9 mouse cellular contexts compared by ENCODE assay signal in the genomic region with DNA sequence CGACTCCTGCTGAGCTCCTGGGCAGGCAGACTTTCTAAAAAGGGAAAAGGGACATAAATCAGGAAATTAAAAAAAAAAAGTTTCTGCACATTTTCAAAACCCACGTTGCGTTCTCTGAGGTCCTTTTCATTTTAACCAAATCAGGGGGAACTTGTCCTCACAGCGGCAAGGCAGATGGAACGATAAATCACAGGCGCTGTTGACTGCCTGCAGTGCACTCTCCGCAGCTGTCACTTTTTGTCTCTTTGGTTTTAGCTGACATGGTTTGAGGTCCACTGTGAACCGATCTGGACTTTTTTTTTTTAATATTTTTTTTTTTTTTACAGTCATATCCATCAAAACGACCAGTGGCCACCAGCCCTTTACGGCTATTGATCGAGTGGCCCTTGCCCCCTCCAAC.
A peak's percentile ranks its signal among the peaks of the same experiment; 100 is the strongest.
DNase-seq lines count a peak whose midpoint lies in the region; ATAC-seq and TF ChIP-seq lines count a peak whose summit lies in the region.
"Had no signal": no experiment of that assay in that cellular context is flagged by ENCODE, and none has a peak within 500 bp of the region (broad histone marks: within the 10 kb centered on the region; RNA-seq: fewer than 3 reads in every experiment).

No protein-coding gene starts in this region.

- H3K9ac ChIP-seq in heart, embryonic 14.5 days (ENCODE audit: low read length) = peak overlapping the region; percentile 64; the same call in 1 of the 2 replicates
- H3K9ac ChIP-seq in heart, embryonic 12.5 days = no peak overlapping the region
- H3K9ac ChIP-seq in midbrain, embryonic 11.5 days (ENCODE audit: low read length) = no peak overlapping the region
- H3K9ac ChIP-seq in liver, embryonic 11.5 days (ENCODE audit: low read depth, low read length) = no peak overlapping the region

- 49% methylated on average over 11 of the region's 11 CpGs for WGBS in heart, embryonic 14.5 days
- 47% methylated on average over 11 of the region's 11 CpGs for WGBS in heart, embryonic 12.5 days
- 46% methylated on average over 11 of the region's 11 CpGs for WGBS in midbrain, embryonic 11.5 days
- WGBS in liver, embryonic 11.5 days = 56% methylated on average over 11 of the region's 11 CpGs

- no peaks in the 10 kb centered on the region for H3K79me2 ChIP-seq in C2C12 (ENCODE audit: control insufficient read depth, insufficient read depth)

- no peak for TF ChIP-seq CTCF in C2C12 (IDR thresholded peaks at IDR 0.05; ENCODE audit: control insufficient read depth, insufficient read depth, insufficient read length)

- H3K9me3 ChIP-seq in heart, embryonic 14.5 days (ENCODE audit: control insufficient read depth, low read length) = no peaks in the 10 kb centered on the region
- no peaks in the 10 kb centered on the region for H3K9me3 ChIP-seq in heart, embryonic 12.5 days (replicated peaks)
- H3K9me3 ChIP-seq in midbrain, embryonic 11.5 days (ENCODE audit: control insufficient read depth, low read length) = no peaks in the 10 kb centered on the region
- no peaks in the 10 kb centered on the region for H3K9me3 ChIP-seq in liver, embryonic 11.5 days (ENCODE audit: control insufficient read depth, low read length)

- no peak for ATAC-seq in heart, embryonic 14.5 days (ENCODE audit: insufficient number of reproducible peaks, insufficient read depth, low FRiP score, low read depth)
- no peak for ATAC-seq in heart, embryonic 12.5 days (ENCODE audit: insufficient number of reproducible peaks, low FRiP score)
- ATAC-seq in midbrain, embryonic 11.5 days (ENCODE audit: low FRiP score) = no peak
- no peak for ATAC-seq in liver, embryonic 11.5 days (replicated peaks; ENCODE audit: low FRiP score)

- no peaks in the 10 kb centered on the region for H3K36me3 ChIP-seq in heart, embryonic 14.5 days (ENCODE audit: control insufficient read depth, insufficient read depth, low read length)
- H3K36me3 ChIP-seq in heart, embryonic 12.5 days = no peaks in the 10 kb centered on the region
- H3K36me3 ChIP-seq in C2C12 (ENCODE audit: control insufficient read depth, insufficient read depth) = no peaks in the 10 kb centered on the region
- H3K36me3 ChIP-seq in midbrain, embryonic 11.5 days (ENCODE audit: control insufficient read depth, insufficient read depth, low read length) = no peaks in the 10 kb centered on the region
- no peaks in the 10 kb centered on the region for H3K36me3 ChIP-seq in liver, embryonic 11.5 days (ENCODE audit: control insufficient read depth, insufficient read depth, low read length)

- H3K27me3 ChIP-seq in heart, embryonic 14.5 days (ENCODE audit: control insufficient read depth, insufficient read depth, low read length) = no peaks in the 10 kb centered on the region
- no peaks in the 10 kb centered on the region for H3K27me3 ChIP-seq in heart, embryonic 12.5 days (replicated peaks)
- no peaks in the 10 kb centered on the region for H3K27me3 ChIP-seq in C2C12 (ENCODE audit: control insufficient read depth, insufficient read depth, insufficient read length)
- H3K27me3 ChIP-seq in midbrain, embryonic 11.5 days (ENCODE audit: control insufficient read depth, insufficient read depth, low read length) = no peaks in the 10 kb centered on the region
- no peaks in the 10 kb centered on the region for H3K27me3 ChIP-seq in liver, embryonic 11.5 days (replicated peaks; ENCODE audit: control insufficient read depth, insufficient read depth, low read length)

- peaks cover 9 to 18% of the 10 kb centered on the region in 2 experiments for H3K4me1 ChIP-seq in heart, embryonic 14.5 days (ENCODE audit: control insufficient read depth in 2 of 2, insufficient read depth in 2 of 2, low read length in 2 of 2)
- H3K4me1 ChIP-seq in heart, embryonic 12.5 days (replicated peaks) = peaks cover 13% of the 10 kb centered on the region
- peaks cover 12% of the 10 kb centered on the region for H3K4me1 ChIP-seq in midbrain, embryonic 11.5 days (ENCODE audit: control insufficient read depth, insufficient read depth, low read length)
- no peaks in the 10 kb centered on the region for H3K4me1 ChIP-seq in liver, embryonic 11.5 days (replicated peaks; ENCODE audit: control insufficient read depth, insufficient read depth, low read length)

- H3K79me3 ChIP-seq in C2C12 (ENCODE audit: low read depth) = no peaks in the 10 kb centered on the region

- no peak overlapping the region for H3ac ChIP-seq in C2C12 (ENCODE audit: control insufficient read depth, insufficient read length, low read depth)

- DNase-seq in forelimb bud, embryonic 11.5 days (ENCODE audit: low read depth, low spot score) = peak; percentile 58
- DNase-seq in midbrain, embryonic 11.5 days (ENCODE audit: low spot score, missing footprints) = peak; percentile 82
- DNase-seq in thymus, postnatal 36 days = no peak
- no peak for DNase-seq in ovary, adult 18-20 months (ENCODE audit: low spot score)
- no peak for DNase-seq in liver, embryonic 11.5 days (ENCODE audit: low spot score)

- no peak overlapping the region for H3K4me3 ChIP-seq in heart, embryonic 14.5 days (ENCODE audit: control insufficient read depth in 1 of 2, insufficient read depth in 1 of 2, low read depth in 1 of 2, low read length in 2 of 2)
- H3K4me3 ChIP-seq in heart, embryonic 12.5 days = no peak overlapping the region
- H3K4me3 ChIP-seq in C2C12 (ENCODE audit: insufficient read depth, poor library complexity, severe bottlenecking) = no peak overlapping the region
- H3K4me3 ChIP-seq in midbrain, embryonic 11.5 days (ENCODE audit: low read depth, low read length) = no peak overlapping the region
- no peak overlapping the region for H3K4me3 ChIP-seq in liver, embryonic 11.5 days (ENCODE audit: low read depth, low read length)
- H3K4me3 ChIP-seq: erythroblast, embryonic 14.5 days had no signal

- H3K27ac ChIP-seq in heart, embryonic 14.5 days (replicated peaks in 1 of 2; ENCODE audit: control insufficient read depth in 1 of 2, insufficient read depth in 1 of 2, low read depth in 2 of 2, low read length in 2 of 2) = no peak overlapping the region
- H3K27ac ChIP-seq in heart, embryonic 12.5 days (ENCODE audit: poor library complexity, severe bottlenecking) = no peak overlapping the region
- no peak overlapping the region for H3K27ac ChIP-seq in midbrain, embryonic 11.5 days (ENCODE audit: low read depth, low read length)
- no peak overlapping the region for H3K27ac ChIP-seq in liver, embryonic 11.5 days (ENCODE audit: low read depth, low read length)

- peak overlapping the region; percentile 58; the same call in 1 of the 2 replicates for H3K4me2 ChIP-seq in heart, embryonic 14.5 days (ENCODE audit: low read length)
- no peak overlapping the region for H3K4me2 ChIP-seq in heart, embryonic 12.5 days
- H3K4me2 ChIP-seq in midbrain, embryonic 11.5 days = no peak overlapping the region
- H3K4me2 ChIP-seq in liver, embryonic 11.5 days = no peak overlapping the region

TF ChIP-seq in C2C12, 6 proteins besides CTCF, POLR2A, EP300 and RAD21:
- no peak for TF ChIP-seq MAX (IDR thresholded peaks at IDR 0.05)
- TF ChIP-seq CEBPB (IDR thresholded peaks at IDR 0.05; ENCODE audit: low read depth) = no peak
- peak; percentile 68 for TF ChIP-seq MYOD1 (IDR thresholded peaks at IDR 0.05; ENCODE audit: control insufficient read depth, insufficient read length, low read depth)
- TF ChIP-seq FOSL1 (IDR thresholded peaks at IDR 0.05; ENCODE audit: insufficient read depth, low read length, poor library complexity, severe bottlenecking) = no peak

Comparison
In these comparisons a context has a peak if more than half of its experiments do, and no peak if none do; other contexts are left out.
1. DNase-seq: peak in forelimb bud, embryonic 11.5 days (single experiment) and midbrain, embryonic 11.5 days (single experiment); none in thymus, postnatal 36 days (0 of 2), ovary, adult 18-20 months (single experiment) and liver, embryonic 11.5 days (single experiment).